Mouse (Mus musculus) T-helper 2 cell (primary cell): ENCODE measurements around the gene Osm.

Experiments
- in situ Hi-C: fragments of 300-600 bp; cut with MboI, MseI; formaldehyde crosslinking; loops from one replicate; pipeline ENCODE4 v1.15.1; 2025; ENCODE audit warnings: high pct_unique_total_duplicates

The Osm gene

DNA sequence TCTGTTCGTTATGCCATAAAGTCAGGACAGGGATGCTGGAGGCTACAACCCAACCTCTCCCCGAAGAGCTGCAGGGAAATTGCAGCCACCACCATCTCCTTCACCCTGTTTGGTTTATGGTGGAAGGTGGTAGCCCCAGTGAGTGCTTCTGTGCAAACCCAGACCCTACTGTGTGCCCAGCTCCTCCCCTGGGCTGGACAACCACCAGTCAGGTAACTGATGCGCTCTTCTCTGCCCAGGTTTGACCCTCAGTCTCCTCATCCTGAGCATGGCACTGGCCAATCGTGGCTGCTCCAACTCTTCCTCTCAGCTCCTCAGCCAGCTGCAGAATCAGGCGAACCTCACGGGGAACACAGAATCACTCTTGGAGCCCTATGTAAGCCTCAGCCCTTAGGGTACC, 1.9 kb downstream of the Osm start:
- in situ Hi-C loops: no loop called here

DNA sequence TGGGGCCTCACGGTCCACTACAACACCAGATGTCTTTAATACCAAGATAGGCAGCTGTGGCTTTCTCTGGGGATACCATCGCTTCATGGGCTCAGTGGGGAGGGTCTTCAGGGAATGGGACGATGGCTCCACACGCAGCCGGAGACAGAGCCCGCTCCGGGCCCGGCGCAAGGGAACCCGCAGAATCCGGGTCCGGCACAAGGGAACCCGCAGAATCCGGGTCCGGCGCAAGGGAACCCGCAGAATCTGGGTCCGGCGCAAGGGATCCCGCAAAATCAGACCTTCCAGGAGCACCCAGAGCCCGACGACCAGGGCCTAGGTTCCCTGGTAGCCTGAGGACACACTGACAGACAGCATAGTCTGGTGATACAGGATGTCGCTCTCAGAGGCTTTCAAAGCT, 3.5 kb downstream of the Osm start:
- in situ Hi-C loops: loop anchor here (10.0 kb wide), 1 partner anchor 1725 kb away; no protein-coding TSS in a partner anchor

DNA sequence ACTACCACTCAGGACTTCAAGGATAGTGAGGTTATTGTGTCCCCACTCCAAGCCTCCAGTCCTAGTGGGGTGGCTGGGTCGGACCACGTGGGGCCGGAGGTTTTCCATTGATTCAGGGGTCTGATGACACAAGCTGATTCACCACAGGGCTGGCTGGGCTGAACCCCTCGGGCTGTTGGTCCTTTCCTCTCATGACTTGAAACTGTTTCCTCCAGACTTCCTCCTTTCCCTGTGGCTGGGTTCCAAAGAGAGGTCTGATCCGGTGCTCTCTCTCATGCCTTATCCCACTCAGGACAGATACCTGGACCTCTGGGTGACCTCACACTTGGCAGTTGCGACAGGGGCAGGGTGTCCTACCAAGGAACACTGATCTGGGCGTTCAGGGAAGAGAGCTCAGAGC, 3.9 kb downstream of the Osm start:
- in situ Hi-C loops: loop anchor here (10.0 kb wide), 1 partner anchor 1725 kb away; no protein-coding TSS in a partner anchor

DNA sequence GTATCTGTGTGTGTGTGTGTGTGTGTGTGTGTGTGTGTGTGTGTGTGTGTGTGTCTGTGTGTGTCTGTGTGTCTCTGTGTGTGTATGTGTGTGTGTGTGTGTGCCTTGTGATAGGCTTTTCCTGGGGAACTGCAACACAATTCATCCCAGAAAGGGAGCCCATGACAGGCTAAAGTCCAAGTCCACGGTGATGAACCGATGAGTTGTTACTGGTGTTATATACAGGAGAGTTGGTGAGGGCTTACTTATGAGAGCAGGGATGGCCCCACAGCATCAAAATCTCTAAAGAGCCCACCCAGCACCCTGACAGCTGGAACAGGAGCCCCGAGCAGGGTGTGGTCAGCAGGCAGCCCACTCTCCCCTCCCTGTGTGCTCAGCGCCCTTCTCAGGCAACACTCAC, 5.0 kb downstream of the Osm start:
- in situ Hi-C loops: loop anchor here (10.0 kb wide), 1 partner anchor 1724 kb away; no protein-coding TSS in a partner anchor

DNA sequence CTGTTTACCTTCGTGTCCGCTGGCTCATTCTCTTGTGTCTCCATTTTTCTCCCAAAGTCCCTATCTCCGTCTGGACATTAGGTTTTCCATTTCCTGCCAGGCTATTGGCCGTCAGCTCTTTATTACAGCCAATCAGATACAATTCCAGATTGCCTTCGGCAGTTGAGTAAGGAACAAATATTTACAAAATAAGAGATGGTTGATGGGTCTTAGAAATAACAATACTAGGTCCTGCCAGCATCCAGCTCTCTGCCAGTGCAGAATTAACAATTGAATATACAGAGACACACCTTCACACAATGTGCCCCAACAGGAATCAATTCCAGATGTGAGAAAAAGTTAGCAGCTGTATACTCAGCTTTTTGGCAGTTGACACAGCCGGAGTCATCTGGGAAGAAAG, 9.9 kb downstream of the Osm start:
- in situ Hi-C loops: loop anchor here (10.0 kb wide), 1 partner anchor 1719 kb away; no protein-coding TSS in a partner anchor

DNA sequence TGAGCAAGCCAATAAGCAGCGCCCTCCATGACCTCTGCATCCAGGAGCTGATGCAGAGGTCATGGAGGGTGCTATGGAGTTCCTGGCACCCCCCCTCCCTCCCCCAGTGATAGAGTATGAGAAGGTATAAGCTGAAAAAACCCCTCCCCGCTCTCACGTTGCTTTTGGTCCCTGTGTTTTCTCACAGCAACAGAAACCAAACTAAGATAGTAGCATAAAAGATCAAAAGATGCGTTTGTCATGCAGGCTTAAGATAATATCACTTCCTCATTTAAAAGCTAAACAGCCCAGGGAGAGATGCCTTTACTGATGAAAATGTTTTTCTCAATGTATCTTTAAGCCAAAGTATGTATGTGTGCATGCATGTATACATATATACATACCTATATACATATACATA, 10.4 kb downstream of the Osm start:
- in situ Hi-C loops: loop anchor here (10.0 kb wide), 1 partner anchor 1718 kb away; no protein-coding TSS in a partner anchor

DNA sequence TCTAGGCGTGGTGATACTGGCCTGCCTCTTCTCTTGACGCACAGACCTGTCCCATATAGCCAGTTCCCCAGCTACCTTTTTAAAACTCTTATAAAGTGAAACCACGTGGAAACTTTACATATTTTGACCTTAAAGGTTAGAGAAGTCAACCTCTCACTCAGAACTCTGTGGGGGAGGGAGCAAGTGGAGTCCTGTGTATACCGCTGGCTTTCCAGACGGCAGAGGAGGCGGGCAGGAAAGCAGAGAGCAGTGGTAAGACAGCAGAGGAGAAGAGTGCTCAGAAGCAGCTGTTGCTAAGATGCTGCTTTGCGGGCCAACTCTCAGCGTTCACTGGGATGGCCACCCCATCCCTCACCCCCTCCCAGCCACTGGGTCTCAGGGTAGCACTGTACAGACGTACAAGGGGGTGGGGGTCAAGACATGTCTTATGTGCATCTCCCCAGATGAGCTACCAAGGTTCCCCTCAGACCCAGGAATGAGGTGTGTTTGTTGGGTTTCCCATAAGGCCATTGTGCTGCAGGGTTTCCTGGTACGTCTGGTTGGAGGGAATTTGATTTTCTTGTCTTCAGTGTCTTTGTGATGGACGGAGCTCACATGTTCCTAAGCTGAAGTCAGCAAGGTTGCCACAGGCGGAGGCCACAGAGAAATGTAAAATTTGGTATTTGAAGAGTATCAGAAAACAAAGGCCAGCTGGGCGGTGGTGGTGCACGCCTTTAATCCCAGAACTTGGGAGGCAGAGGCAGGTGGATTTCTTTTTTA, 11.2 kb downstream of the Osm start:
- in situ Hi-C loops: loop anchor here (10.0 kb wide), 1 partner anchor 1717 kb away; no protein-coding TSS in a partner anchor

DNA sequence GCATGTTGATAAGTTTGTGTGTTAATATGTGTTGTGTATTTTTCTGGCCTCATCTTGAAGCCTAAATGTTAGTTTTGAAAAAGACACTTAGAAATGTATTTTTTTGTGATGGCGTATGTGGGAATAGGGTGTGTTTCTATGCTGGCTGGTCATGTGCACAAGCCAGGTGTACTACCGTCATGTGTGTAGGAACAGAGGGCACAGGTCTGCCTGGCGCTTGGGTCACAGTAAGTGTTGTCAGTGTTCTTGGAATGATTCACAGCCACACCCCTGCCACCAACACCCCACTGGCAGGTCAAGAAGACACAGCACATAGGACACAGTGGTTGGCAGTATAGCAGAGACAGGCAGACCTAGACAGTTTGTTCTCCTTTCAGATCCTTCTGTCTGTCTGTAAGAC, 12.9 kb downstream of the Osm start:
- in situ Hi-C loops: loop anchor here (10.0 kb wide), 1 partner anchor 1716 kb away; no protein-coding TSS in a partner anchor

DNA sequence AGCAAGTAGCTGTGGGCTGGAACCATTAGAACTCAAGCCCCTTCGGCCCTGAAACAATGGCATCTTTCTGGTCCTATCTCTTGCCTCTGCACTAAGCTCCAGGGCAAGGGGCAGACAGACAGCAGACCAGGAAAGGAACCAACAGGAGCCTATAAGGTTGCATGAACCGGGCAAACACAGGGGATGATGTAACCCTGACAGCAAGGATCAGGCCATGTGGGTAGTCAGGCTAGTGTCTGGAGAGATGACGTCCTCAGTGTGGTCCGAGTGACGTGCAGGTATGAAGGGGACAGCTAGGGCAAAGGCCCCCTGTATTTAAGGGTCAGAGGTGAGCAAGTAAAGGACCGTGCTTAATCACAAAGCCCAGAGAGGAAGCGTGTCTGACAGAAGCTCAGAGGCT, 14.1 kb downstream of the Osm start:
- in situ Hi-C loops: no loop called here

DNA sequence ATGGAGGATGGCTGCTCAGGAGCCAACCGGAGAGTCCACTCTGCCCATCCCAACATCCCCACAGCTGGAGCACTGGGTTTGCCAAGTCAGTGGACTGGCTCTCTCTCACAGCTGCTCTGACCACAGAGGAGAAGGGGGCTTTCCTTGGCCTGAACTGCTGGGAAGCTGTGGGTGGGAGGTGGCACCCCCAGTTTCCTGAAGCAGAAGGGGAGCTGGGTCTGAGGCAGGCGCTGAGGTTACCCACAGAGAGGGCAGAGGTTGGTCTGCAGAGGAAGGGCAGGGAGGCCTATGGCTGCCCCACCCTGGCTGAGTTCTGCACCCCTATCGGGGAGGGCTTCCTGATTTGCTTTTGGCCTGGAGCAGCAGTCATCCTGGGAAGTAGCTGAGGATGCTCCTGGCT, 15.2 kb downstream of the Osm start:
- in situ Hi-C loops: no loop called here

DNA sequence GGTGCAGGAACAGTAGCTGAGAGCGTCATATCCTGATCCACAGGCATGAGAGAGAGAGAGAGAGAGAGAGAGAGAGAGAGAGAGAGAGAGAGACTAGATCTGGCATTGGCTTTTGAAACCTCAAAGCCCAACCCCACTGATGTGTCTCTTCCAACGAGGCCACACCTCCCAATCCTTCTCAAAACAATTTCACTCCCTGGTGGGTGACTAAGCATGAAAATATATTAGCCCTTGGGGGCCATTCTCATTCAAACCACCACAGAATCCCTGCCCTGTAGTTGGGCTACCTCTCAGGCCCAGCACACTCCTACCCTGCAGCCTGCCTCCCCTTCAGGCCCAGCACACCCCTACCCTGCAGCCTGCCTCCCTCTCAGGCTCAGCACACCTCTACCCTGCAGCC, 16.7 kb downstream of the Osm start:
- in situ Hi-C loops: no loop called here

DNA sequence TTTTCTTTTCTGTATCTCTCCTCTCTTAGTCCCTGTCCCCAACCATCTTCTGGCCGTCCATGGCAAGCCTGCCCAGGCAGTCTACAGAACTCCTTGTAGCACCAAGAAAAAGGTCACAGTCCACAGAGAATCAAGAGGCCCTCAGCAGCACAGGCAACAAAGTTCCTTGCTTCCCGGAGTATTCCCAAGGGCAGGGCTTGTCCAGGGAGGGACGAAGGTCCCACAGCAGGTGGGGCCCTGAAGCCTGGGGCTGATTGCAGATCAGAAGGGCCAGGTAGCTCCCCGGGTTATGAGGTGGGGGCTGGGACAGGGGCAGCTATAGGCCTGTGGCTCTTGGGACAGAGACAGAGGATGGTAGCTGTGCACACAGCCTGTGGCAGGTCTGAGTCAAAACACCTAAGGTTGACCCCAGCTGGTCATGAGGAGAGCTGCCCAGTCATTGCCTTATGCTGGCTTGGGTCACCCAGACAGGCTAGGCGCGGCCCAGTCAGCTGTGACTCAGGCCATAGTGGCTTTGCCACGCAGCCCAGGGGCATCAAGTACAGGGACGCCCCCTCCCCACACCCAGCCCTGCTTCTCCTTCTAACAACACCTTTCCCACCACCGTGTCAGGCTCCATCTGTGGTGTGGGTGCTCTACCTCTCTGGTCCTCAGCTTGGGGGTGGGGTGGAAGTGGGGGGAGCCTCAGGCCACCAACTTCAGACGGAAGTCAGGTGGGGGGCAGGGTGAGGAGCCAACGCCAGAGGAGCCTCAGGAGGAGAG, 20.8 kb downstream of the Osm start, which contains the start of gene Lif:
Lif (plus strand) TSS at position 712 of the 762 bp plus-strand sequence.
- in situ Hi-C loops: loop anchor here (5.0 kb wide), 3 partner anchors 35 to 195 kb away; no protein-coding TSS in a partner anchor

DNA sequence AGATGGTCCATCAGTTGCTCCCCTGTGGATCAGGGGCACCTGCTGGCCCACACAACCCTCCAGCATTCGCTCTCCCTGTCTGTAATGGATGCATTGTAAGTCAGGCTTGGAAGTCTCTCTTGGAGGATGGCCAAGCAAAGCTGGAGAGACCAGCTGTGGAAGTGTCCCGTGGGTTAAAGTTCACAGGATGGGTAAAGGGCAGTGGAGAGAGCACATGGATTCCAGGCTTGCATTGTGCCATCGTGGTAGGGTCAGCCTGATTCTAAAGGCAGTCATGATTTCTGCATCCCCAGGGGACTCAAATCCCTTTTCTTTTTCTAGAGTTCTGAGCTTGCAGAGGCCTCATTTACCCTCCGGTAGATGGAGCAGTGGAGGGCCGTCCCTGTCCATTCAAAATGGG, 21.5 kb downstream of the Osm start:
- in situ Hi-C loops: loop anchor here (5.0 kb wide), 3 partner anchors 35 to 195 kb away; no protein-coding TSS in a partner anchor

DNA sequence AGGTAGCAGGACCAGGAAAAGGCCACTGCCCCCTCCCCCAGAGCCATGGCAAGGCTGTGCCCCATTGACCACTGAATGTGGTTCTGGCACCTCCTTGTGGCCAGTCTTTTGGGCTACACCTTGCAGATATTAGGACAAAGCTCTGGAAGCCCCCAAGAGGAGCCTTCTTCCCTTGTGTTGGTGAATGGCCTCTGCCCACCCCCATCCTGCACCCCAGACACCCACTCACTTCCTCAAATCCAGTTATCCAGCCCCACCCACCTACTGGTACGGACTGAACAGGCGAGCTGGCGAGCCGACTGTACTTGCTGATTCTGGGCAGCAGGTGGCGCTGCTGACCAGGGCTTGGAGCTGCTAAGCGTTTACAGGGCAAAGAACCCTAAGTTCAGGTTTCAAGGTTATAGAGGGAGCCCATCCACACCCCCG, 22.4 kb downstream of the Osm start:
- in situ Hi-C loops: loop anchor here (5.0 kb wide), 3 partner anchors 36 to 194 kb away; no protein-coding TSS in a partner anchor

DNA sequence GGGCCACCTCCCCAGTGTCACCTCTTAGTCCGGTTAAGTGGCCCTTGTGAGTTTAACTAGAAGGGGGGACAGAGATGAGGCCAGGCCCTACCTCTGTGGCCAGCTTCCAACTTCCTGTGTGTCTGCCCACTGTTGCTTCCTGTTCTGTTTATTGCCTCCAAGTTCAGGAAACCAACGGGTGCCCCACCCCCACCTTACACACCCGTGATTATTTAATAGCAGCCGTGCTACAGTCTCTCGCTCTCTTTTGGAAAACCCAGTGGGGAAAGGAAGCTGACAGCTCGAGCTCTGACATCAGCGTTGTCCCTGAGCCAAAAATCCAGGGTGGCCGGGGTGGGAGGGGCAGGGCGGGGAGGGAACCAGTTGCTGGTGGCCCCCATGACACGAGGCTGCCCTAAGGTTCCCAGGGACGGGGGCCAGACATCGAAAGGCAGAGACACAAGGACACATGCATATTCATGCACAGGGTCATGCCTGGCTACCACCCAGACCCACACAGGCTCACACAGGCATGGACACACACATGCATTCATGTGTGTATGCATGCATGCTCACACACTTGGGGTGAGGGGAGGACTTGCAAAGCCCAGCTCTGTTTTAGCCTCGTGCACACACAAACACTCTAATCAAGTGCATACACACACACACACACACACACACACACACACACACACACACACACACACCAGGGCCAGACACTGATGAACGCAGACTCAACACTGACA, 24.4 kb downstream of the Osm start:
- in situ Hi-C loops: no loop called here

DNA sequence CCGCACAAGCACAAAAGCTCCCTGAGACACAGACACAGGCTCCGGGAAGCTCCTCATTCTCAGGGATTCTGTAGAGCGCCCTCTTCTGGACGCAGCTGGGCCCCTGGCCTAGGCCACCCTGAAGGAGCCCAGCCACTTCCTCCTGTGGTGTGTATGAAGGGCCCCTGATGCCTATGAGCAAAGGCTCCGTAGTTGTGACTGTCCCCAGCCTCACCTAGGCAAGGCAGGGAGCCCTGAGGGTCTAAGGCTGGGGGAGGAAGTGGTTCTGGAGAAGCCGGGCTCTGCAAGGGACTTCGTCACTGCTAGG, 24.9 kb downstream of the Osm start:
- in situ Hi-C loops: no loop called here

DNA sequence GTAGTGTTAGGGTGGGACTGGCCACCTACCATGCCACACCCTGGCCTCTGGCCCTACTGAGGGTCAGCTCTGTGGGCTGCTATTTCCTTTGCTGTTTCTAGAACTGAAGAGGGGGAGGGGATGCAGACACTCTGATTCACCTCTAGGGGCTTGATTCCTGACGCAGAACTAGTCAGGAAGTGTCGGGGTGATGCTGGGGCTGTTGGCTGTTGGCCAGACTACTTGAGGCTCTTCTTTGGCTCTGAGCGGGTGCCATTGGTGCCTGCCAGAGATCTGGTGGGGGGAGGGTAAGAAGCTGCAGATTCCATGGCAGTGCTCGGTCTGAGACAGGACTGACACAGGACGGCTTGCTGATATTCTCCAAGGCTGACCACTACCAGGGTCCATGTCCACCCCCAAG, 25.7 kb downstream of the Osm start:
- in situ Hi-C loops: no loop called here

DNA sequence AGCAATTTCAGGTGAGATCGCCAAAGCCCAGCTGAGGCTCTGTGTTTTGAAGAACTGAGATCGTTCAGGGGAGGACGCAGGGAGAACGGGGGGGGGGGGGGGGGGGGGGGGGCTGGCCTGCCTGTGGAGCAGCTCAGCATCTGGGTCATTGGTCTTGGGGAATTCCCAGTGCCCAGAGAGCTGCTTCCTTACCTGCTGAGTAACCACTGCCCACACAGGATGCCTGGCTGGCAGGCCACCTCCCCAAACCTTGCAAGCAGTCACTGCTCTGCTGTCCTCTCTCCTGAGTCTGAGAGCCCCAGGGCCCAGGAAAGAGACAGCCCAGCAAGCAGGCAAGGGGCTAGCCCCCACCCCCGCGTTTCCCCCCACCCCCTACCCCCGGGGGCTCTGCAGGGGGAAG, 26.6 kb downstream of the Osm start:
- in situ Hi-C loops: no loop called here

DNA sequence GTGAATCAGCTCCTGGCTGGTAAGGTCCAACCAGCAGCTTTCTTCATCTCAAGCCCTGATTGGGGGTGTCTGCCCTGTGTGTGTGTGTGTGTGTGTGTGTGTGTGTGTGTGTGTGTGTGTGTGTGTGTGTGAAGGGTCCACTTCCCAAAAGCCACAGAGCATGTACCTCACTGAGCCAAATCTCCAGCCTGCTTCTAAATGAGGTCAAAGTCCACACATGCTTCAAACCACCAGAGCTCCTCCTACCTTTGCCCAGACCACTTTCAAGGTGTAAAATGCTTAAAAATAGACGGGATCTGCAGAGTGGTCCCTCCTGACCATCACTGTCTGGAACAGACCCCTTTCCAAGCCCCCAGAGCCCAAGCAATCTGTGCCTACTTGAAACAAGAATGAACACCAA, 27.1 kb downstream of the Osm start:
- in situ Hi-C loops: no loop called here

DNA sequence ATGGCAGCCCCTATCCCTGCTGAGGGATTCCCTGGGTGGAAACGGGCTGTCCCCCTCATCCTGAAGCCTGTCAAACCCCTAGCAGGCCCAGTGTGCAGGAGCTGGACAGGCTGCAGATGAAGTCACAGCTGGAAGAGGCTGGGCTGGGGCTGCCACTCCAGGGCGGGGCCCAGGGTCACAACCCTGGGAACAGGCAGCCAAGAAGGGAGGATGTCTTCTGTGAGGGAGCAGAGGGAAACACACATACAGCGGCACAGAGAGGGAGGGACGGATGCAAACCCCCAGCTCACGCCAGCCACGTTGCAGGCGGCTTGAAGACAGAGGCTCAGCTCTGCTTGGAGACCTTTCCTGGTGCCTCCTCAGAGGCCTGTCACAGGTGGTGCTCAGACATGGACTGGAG, 27.8 kb downstream of the Osm start:
- in situ Hi-C loops: no loop called here

DNA sequence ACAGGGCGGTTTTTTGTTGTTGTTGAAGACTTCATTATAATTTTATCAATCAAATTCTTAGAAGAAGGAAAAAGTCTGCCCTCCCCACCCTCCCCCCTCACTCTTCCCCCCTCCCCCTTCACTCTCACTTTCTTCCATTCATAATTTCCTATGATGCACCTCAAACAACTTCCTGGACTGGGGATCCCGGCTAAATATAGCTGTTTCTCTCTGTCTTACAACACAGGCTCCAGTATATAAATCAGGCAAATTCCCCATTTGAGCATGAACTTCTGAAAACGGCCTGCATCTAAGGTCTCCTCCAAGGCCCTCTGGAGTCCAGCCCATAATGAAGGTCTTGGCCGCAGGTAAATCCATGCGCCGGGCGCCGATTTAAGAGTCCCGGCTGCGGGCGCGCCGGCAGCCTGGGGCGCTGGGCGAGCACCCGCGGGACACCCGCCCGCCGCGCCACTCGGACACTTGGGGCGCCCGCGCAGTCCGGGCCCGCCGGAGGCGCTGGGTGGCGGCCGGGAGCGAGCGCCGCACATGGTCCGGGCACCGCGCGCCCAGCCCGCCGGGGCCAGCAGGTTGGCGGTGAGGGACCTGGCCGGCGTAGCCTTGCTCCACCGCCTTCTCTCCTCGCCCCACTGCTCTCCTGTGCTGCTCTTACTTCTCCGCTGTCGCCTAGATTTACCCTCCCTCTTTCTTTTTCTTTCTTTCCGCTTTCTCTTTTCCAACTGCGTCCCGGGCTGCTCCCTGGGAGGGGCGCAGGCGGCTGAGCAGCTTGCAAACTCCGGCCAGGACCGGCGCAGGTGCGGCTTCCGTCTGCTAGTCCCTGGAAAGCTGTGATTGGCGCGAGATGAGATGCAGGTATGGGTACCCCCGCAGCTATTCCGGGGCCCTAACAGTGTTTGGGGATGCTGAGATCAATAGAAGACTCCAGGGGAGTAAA, 30.3 kb downstream of the Osm start:
- in situ Hi-C loops: no loop called here
